Mouse (Mus musculus): ENCODE results near the gene Cs. TPM values are rescaled to one million over a fixed set of nuclear protein-coding genes. Genes with fewer than 3 reads are reported as not detected.

Cs gene
- total RNA-seq, 2 experiments from 2014 or later = 1,006 to 1,090 TPM

GRCm38 (mm10) chr10:128372989-128373748, 35.6 kb downstream of the Cs start:
- peak; percentile 70 to 82 for DNase-seq

- DNase-seq = no peak
Observed at GRCm38 (mm10) chr10:128374393-128374792, 36.9 kb downstream of the Cs start.

- DNase-seq = no peak
Observed at GRCm38 (mm10) chr10:128376099-128376454, 38.5 kb downstream of the Cs start.

GRCm38 (mm10) chr10:128376455-128377211, 39.1 kb downstream of the Cs start, which contains the start of gene Ankrd52:
Ankrd52 (plus strand) TSS chr10:128377115.
- DNase-seq = peak; percentile 87 to 92

GRCm38 (mm10) chr10:128377222-128377939, 39.8 kb downstream of the Cs start:
- DNase-seq = peak; percentile 35 to 60

GRCm38 (mm10) chr10:128377940-128378448, 40.5 kb downstream of the Cs start:
- no peak for DNase-seq

- peak in 1 of 2 experiments; percentile 33 for DNase-seq
Observed at GRCm38 (mm10) chr10:128378462-128378861, 40.9 kb downstream of the Cs start.

- DNase-seq = peak in 1 of 2 experiments; percentile 65
Observed at GRCm38 (mm10) chr10:128379260-128379659, 41.7 kb downstream of the Cs start.

GRCm38 (mm10) chr10:128380565-128380964, 43.0 kb downstream of the Cs start:
- DNase-seq = no peak

- DNase-seq = no peak
Observed at GRCm38 (mm10) chr10:128382482-128382881, 44.9 kb downstream of the Cs start.

- no peak for DNase-seq
Observed at GRCm38 (mm10) chr10:128385902-128386301, 48.4 kb downstream of the Cs start.

GRCm38 (mm10) chr10:128388941-128389340, 51.4 kb downstream of the Cs start:
- DNase-seq = no peak

- no peak for DNase-seq
Observed at GRCm38 (mm10) chr10:128389570-128389969, 52.0 kb downstream of the Cs start.

GRCm38 (mm10) chr10:128390366-128390765, 52.8 kb downstream of the Cs start:
- no peak for DNase-seq

- DNase-seq = peak; percentile 49 to 77
Observed at GRCm38 (mm10) chr10:128391850-128392249, 54.3 kb downstream of the Cs start.

- no peak for DNase-seq
Observed at GRCm38 (mm10) chr10:128396017-128396673, 58.6 kb downstream of the Cs start.

GRCm38 (mm10) chr10:128396716-128397264, 59.3 kb downstream of the Cs start:
- no peak for DNase-seq

- peak; percentile 48 to 65 for DNase-seq
Observed at GRCm38 (mm10) chr10:128397466-128397865, 59.9 kb downstream of the Cs start.

GRCm38 (mm10) chr10:128400338-128400737, 62.8 kb downstream of the Cs start:
- no peak for DNase-seq

- DNase-seq = no peak
Observed at GRCm38 (mm10) chr10:128401056-128401455, 63.5 kb downstream of the Cs start, which contains the start of gene Slc39a5. Slc39a5 (minus strand) TSS chr10:128401229.

GRCm38 (mm10) chr10:128401638-128402037, 64.1 kb downstream of the Cs start:
- no peak for DNase-seq

GRCm38 (mm10) chr10:128403931-128404330, 66.4 kb downstream of the Cs start:
- DNase-seq = no peak
